Mouse (Mus musculus): ENCODE results near the gene Pakap. TPM values are rescaled to one million over a fixed set of nuclear protein-coding genes. Genes with fewer than 3 reads are reported as not detected.

Pakap gene
- polyA plus RNA-seq, 1 experiment, result 0.38 TPM

DNA sequence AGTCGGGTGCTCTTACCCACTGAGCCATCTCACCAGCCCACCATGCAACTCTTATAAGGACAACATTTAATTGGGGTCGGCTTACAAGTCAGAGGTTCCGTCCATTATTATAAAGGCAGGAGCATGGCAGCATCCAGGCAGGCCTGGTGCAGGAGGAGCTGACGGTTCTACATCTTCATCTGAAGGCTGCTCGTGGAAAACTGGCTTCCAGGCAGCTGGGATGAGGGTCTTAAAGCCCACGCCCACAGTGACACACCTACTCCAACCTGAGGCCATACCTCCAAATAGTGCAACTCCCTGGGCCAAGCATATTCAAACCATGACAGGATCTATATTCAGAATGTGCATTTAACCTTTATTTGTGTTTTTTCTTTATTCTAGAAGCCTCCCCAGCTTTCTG lies 286.2 kb downstream of the Pakap start:
- 95% methylated on average over 6 of the region's 6 CpGs for WGBS
- H3K36me3 ChIP-seq (ENCODE audit: control insufficient read depth, insufficient read depth, low read length), result peaks cover 29% of the 10 kb centered on the region
- no peaks in the 10 kb centered on the region for H3K4me1 ChIP-seq (replicated peaks; ENCODE audit: control insufficient read depth, insufficient read depth, low read length)
- no peak for DNase-seq
- no peaks in the 10 kb centered on the region for H3K27me3 ChIP-seq (ENCODE audit: control insufficient read depth, insufficient read depth, low read length)
- no peak overlapping the region for H3K4me3 ChIP-seq (ENCODE audit: control insufficient read depth, insufficient read depth, low read length)
- H3K27ac ChIP-seq (ENCODE audit: control insufficient read depth, insufficient read depth, low read length), result no peak overlapping the region
- TF ChIP-seq CTCF (IDR thresholded peaks at IDR 0.05; ENCODE audit: borderline replicate concordance, control insufficient read depth, extremely low read depth, insufficient read depth, low read length, poor library complexity) (no peak), POLR2A (IDR thresholded peaks at IDR 0.05; ENCODE audit: control insufficient read depth, extremely low read depth, insufficient read depth, low read length, poor library complexity) (no peak)

DNA sequence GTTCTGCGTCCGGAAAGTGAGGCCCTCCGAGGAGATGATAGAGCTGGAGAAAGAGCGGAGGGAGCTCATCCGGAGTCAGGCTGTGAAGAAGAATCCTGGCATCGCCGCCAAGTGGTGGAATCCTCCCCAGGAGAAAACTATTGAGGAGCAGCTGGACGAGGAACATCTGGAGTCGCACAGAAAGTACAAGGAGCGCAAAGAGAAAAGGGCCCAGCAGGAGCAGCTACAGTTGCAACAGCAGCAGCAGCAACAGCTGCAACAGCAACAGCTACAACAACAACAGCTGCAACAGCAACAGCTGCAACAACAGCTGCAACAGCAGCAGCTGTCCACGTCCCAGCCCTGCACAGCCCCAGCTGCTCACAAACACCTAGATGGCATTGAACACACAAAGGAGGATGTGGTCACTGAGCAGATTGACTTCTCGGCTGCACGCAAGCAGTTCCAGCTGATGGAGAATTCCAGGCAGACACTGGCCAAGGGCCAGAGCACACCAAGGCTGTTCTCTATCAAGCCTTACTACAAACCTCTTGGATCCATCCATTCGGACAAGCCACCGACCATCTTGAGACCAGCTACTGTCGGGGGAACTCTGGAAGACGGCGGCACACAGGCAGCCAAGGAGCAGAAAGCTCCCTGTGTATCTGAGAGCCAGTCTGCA lies 287.4 kb downstream of the Pakap start:
- no peak overlapping the region for H3K4me3 ChIP-seq (ENCODE audit: control insufficient read depth, insufficient read depth, low read length)
- 92% methylated on average over 18 of the region's 18 CpGs for WGBS
- TF ChIP-seq CTCF (IDR thresholded peaks at IDR 0.05; ENCODE audit: borderline replicate concordance, control insufficient read depth, extremely low read depth, insufficient read depth, low read length, poor library complexity) (no peak), POLR2A (IDR thresholded peaks at IDR 0.05; ENCODE audit: control insufficient read depth, extremely low read depth, insufficient read depth, low read length, poor library complexity) (no peak)
- no peak for DNase-seq
- H3K4me1 ChIP-seq (replicated peaks; ENCODE audit: control insufficient read depth, insufficient read depth, low read length), result no peaks in the 10 kb centered on the region
- peaks cover 29% of the 10 kb centered on the region for H3K36me3 ChIP-seq (ENCODE audit: control insufficient read depth, insufficient read depth, low read length)
- no peak overlapping the region for H3K27ac ChIP-seq (ENCODE audit: control insufficient read depth, insufficient read depth, low read length)
- no peaks in the 10 kb centered on the region for H3K27me3 ChIP-seq (ENCODE audit: control insufficient read depth, insufficient read depth, low read length)

DNA sequence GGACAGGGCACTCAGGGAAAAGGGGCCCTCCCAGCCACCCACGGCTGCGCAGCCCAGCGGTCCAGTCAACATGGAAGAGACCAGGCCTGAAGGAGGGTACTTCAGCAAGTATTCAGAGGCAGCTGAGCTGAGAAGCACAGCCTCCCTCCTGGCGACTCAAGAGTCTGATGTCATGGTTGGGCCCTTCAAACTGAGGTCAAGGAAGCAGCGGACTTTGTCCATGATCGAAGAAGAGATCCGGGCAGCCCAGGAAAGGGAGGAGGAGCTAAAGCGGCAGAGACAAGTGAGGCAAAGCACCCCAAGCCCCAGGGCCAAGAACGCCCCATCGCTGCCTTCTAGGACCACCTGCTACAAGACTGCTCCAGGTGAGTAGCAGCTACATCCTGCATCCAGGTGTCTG lies 288.7 kb downstream of the Pakap start:
- Histone ChIP-seq H3K27me3 (ENCODE audit: control insufficient read depth, insufficient read depth, low read length) (no peaks in the 10 kb centered on the region), H3K4me1 (replicated peaks; ENCODE audit: control insufficient read depth, insufficient read depth, low read length) (no peaks in the 10 kb centered on the region), H3K36me3 (ENCODE audit: control insufficient read depth, insufficient read depth, low read length) (peaks cover 29% of the 10 kb centered on the region), H3K4me3 (ENCODE audit: control insufficient read depth, insufficient read depth, low read length) (no peak overlapping the region), H3K27ac (ENCODE audit: control insufficient read depth, insufficient read depth, low read length) (no peak overlapping the region)
- WGBS, result 97% methylated on average over 10 of the region's 10 CpGs
- DNase-seq, result no peak
- TF ChIP-seq CTCF (IDR thresholded peaks at IDR 0.05; ENCODE audit: borderline replicate concordance, control insufficient read depth, extremely low read depth, insufficient read depth, low read length, poor library complexity), result no peak
- no peak for TF ChIP-seq POLR2A (IDR thresholded peaks at IDR 0.05; ENCODE audit: control insufficient read depth, extremely low read depth, insufficient read depth, low read length, poor library complexity)

DNA sequence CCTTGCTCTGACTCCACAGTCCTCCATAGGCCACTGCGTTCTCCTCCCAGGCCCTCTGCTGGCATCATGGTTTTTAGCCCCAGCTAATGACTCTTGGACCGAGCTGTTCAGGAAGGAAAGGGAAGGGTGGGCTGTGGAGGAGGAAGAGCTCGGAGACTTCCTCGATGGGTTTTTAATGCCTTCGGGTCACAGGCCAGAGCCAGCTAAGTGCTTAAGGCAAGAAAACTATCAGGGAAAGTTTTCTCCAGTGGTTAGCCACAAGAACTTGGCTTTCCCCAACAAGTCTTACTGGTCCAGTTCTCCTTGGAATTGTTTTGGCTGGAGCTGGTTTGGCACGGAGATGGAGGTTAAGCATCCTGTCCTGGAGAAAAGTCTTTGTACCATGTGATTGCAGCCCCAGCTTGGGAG lies 292.2 kb downstream of the Pakap start:
- no peaks in the 10 kb centered on the region for H3K4me1 ChIP-seq (replicated peaks; ENCODE audit: control insufficient read depth, insufficient read depth, low read length)
- DNase-seq, result no peak
- H3K27ac ChIP-seq (ENCODE audit: control insufficient read depth, insufficient read depth, low read length), result no peak overlapping the region
- no peaks in the 10 kb centered on the region for H3K27me3 ChIP-seq (ENCODE audit: control insufficient read depth, insufficient read depth, low read length)
- TF ChIP-seq POLR2A (IDR thresholded peaks at IDR 0.05; ENCODE audit: control insufficient read depth, extremely low read depth, insufficient read depth, low read length, poor library complexity) (no peak), CTCF (IDR thresholded peaks at IDR 0.05; ENCODE audit: borderline replicate concordance, control insufficient read depth, extremely low read depth, insufficient read depth, low read length, poor library complexity) (no peak)
- WGBS, result 73% methylated on average over 6 of the region's 6 CpGs
- peaks cover 21% of the 10 kb centered on the region for H3K36me3 ChIP-seq (ENCODE audit: control insufficient read depth, insufficient read depth, low read length)
- H3K4me3 ChIP-seq (ENCODE audit: control insufficient read depth, insufficient read depth, low read length), result no peak overlapping the region

GRCm38 (mm10) chr4:57861166-57861565 lies 293.2 kb downstream of the Pakap start:
- WGBS, result 88% methylated on average over 6 of the region's 6 CpGs
- H3K4me1 ChIP-seq (replicated peaks; ENCODE audit: control insufficient read depth, insufficient read depth, low read length), result peaks cover 2% of the 10 kb centered on the region; the same call in 1 of the 2 replicates
- H3K4me3 ChIP-seq (ENCODE audit: control insufficient read depth, insufficient read depth, low read length), result no peak overlapping the region
- no peak overlapping the region for H3K27ac ChIP-seq (ENCODE audit: control insufficient read depth, insufficient read depth, low read length)
- DNase-seq, result no peak
- TF ChIP-seq CTCF (IDR thresholded peaks at IDR 0.05; ENCODE audit: borderline replicate concordance, control insufficient read depth, extremely low read depth, insufficient read depth, low read length, poor library complexity), result no peak
- TF ChIP-seq POLR2A (IDR thresholded peaks at IDR 0.05; ENCODE audit: control insufficient read depth, extremely low read depth, insufficient read depth, low read length, poor library complexity), result no peak
- peaks cover 13% of the 10 kb centered on the region for H3K36me3 ChIP-seq (ENCODE audit: control insufficient read depth, insufficient read depth, low read length)
- no peaks in the 10 kb centered on the region for H3K27me3 ChIP-seq (ENCODE audit: control insufficient read depth, insufficient read depth, low read length)

DNA sequence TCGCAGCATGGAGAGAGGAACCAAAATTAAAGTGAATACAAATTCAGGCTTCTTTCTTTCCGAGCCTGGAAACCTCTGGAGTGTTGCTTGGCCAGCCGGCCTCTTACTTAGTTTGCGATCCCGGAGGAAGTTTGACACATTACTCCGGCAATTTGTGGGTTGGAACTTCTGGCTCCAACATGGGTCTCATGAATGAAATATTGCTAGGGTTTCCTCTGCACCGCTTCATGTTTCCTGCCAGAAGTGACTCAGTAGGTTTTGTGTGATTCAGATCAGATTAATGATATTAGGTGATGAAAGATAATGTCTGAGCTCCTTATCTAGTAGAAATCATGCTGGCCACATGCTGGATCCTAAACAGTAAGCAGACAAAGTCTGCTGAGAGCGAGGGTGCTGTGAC lies 293.9 kb downstream of the Pakap start:
- no peak overlapping the region for H3K4me3 ChIP-seq (ENCODE audit: control insufficient read depth, insufficient read depth, low read length)
- DNase-seq, result no peak
- TF ChIP-seq CTCF (IDR thresholded peaks at IDR 0.05; ENCODE audit: borderline replicate concordance, control insufficient read depth, extremely low read depth, insufficient read depth, low read length, poor library complexity) (no peak), POLR2A (IDR thresholded peaks at IDR 0.05; ENCODE audit: control insufficient read depth, extremely low read depth, insufficient read depth, low read length, poor library complexity) (no peak)
- 28% methylated on average over 8 of the region's 8 CpGs for WGBS
- no peaks in the 10 kb centered on the region for H3K27me3 ChIP-seq (ENCODE audit: control insufficient read depth, insufficient read depth, low read length)
- peaks cover 6% of the 10 kb centered on the region for H3K36me3 ChIP-seq (ENCODE audit: control insufficient read depth, insufficient read depth, low read length)
- peaks cover 5% of the 10 kb centered on the region for H3K4me1 ChIP-seq (replicated peaks; ENCODE audit: control insufficient read depth, insufficient read depth, low read length)
- H3K27ac ChIP-seq (ENCODE audit: control insufficient read depth, insufficient read depth, low read length), result no peak overlapping the region

Measured in thymus, adult 2 months (tissue).